Mouse (Mus musculus): ENCODE results near the gene Slc27a1. TPM values are rescaled to one million over a fixed set of nuclear protein-coding genes. Genes with fewer than 3 reads are reported as not detected.
"Not testable (repeated sequence)": the region's sequence is repeated elsewhere in the genome, so short reads cannot be mapped to it uniquely, and the experiment has no call there.

Slc27a1 gene
- 100 to 1,000 TPM; 162 to 202 TPM for total RNA-seq (2021)
- long read RNA-seq, experiment 1, transcript Slc27a1-205 (11 exons, 3,207 nt): minor isoform, 6 of 232 reads
- long read RNA-seq, experiment 1, transcript Slc27a1-201 (14 exons, 2,795 nt): minor isoform, 18 of 232 reads
- long read RNA-seq, experiment 1, transcript Slc27a1-207 (13 exons, 2,730 nt): major isoform, 36 of 232 reads
- long read RNA-seq, experiment 1, partial matches to known transcripts: 35 of 232 reads
- long read RNA-seq, experiment 1, other reads (novel, unspliced or antisense): 137 of 232 reads
- long read RNA-seq, experiment 2, transcript Slc27a1-201 (14 exons, 2,795 nt): minor isoform, 5 of 90 reads
- long read RNA-seq, experiment 2, transcript Slc27a1-207 (13 exons, 2,730 nt): major isoform, 18 of 90 reads
- long read RNA-seq, experiment 2, partial matches to known transcripts: 18 of 90 reads
- long read RNA-seq, experiment 2, other reads (novel, unspliced or antisense): 48 of 90 reads

DNA sequence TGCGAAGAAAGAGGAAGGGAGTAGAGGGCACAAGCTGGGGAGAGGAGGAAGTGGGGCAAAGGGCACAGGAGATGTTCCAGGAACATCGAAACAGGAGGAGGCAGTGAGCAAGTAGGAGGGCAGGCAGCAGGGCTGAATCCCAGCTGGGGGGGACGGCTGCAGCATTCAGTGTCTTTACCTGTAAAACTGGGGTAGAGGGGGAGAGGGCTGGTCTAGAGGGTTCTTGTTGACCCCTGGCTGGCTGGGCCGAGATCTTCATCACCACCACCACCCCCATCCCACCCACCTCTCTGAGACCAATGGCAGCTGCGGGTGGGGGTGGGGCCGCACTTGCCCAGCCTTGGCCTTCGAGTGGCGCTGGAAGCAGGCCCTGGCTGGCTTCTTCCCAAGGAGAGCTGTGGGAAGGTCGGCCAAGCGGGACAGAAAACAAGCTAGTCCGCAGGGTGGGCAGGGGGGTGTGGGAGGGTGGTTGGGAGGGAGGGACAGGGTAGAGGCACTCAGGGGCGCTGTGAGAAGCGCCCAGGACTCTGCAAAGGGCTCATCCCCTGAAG, at the start of gene Slc27a1:
Slc27a1 (plus strand) TSS at position 496 of the 551 bp plus-strand sequence.
- DNase-seq: peak; percentile 89 to 91

DNA sequence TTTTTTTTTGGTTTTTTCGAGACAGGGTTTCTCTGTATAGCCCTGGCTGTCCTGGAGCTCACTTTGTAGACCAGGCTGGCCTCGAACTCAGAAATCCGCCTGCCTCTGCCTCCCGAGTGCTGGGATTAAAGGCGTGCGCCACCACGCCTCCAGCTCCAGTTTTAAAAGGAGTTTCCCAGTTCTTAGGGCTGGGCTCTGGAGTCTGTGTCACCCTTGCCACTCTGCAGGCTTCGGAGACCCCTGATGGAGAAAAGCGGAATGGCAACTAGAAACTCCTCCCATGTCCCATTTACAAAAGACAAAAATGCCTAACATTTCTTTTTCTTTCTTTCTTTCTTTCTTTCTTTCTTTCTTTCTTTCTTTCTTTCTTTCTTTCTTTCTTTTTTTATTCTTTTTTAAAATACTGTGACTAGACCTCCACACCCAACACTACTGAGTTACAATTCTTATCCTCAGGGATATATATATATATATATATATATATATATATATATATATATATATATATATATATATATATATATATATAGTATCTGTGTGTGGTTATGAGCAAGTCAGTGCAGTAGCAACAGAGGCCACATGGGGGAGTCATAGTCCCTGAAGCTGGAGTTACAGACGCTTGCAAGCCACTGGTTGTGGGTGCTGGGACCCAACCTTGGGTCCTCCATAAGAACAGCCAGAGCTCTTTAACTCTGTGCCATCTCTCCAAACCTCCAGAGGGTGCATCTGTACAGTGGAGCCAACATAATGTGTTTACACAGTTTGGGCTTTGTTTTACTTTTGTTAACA, 49.5 kb upstream of the Slc27a1 start:
- peak; percentile 65 to 85 for DNase-seq

DNA sequence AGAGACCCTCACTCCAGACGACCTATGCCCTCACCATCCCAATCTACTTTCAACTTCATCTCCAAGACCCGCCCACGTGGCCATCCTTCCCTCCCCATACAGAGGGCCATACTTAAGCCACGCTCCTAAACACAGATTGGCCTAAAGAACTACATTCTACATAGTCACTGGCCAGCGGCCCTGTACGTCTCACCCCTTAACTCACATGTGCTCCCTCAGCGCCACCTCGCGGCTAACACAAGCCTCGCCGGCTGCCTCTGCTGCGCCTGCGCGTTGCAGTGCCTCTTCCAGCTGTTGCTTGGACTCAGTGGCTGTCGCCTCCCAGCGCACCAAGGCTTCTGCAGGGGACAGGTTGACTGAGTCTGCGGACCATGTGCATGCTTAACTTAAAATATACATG, 47.0 kb upstream of the Slc27a1 start:
- peak; percentile 95 to 99 for DNase-seq

- no peak for DNase-seq
Measured at GRCm38 (mm10) chr8:71525226-71526050, 43.2 kb upstream of the Slc27a1 start, which contains the start of gene Ccdc194. Gene Ccdc194, minus strand, starts transcription at chr8:71525711.

- DNase-seq: no peak
Measured at GRCm38 (mm10) chr8:71526272-71526671, 42.4 kb upstream of the Slc27a1 start.

DNA sequence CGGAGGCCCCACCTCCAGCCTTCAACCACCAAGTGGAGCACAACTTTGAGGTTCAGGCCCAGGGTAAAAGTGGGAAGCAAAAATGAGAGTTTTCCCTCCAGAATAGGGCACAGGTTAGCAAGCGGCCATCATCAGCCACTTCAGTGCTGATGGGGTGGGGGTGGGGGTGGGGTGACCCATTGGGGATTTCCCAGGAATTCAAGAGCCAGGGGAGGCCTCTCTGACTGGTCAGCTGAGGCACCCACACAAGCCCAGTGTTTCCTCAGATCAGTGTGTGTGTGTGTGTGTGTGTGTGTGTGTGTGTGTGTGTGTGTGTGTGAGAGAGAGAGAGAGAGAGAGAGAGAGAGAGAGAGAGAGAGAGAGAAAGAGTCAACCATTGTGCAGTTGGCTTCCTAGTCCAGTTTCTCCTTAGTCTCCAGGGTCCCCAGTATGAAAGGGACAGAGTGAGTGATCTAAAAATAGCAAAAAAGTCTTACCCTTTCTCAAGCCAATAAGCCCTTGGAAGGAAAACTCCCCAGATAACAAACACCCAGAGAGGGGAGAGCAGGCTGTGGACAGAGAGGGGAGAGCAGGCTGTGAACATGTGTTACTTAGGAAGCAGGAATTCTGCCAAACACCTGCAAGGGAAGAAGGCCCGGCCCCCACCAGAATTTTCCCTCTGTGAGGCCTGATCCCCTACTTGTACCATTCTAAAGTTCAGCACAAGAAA, 41.4 kb upstream of the Slc27a1 start:
- DNase-seq: peak in 1 of 2 experiments; percentile 33

- peak; percentile 59 to 73 for DNase-seq
Measured at GRCm38 (mm10) chr8:71528362-71529073, 40.2 kb upstream of the Slc27a1 start.

DNA sequence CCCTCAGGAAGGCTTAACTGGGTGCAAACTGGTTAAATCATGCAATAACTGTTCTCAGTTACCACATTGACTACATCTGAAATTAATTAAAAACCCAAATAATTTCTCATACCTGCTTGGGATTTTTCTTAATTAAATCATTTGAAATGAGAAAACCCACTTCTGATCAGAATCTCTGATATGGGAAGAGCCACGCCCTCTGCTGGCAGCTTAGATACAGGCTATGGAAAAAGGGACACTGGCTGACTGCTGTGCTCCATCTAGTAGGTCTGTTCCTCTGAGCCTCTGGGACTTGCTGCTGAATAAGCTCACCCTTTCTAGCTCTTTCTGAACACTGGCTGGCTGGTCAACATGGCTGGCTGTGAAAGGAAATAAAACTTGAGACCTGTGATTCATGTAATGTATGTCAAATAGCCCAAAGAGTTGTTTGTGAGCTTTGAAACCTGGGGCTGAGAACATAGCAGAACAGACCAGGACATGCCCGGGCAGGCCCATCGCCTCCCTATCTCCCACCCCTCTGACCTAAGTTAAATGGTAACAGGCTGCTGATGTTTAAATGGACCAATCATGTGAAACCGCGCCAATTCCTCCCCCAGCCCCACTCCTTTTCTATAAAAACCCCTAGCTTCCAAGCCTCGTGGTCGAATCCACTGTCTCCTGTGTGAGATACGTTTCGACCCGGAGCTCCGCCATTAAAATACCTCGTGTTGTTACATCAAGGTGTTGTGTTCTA, 37.8 kb upstream of the Slc27a1 start:
- not testable (repeated sequence) for DNase-seq

GRCm38 (mm10) chr8:71534263-71534810, 34.3 kb upstream of the Slc27a1 start:
- no peak for DNase-seq

DNA sequence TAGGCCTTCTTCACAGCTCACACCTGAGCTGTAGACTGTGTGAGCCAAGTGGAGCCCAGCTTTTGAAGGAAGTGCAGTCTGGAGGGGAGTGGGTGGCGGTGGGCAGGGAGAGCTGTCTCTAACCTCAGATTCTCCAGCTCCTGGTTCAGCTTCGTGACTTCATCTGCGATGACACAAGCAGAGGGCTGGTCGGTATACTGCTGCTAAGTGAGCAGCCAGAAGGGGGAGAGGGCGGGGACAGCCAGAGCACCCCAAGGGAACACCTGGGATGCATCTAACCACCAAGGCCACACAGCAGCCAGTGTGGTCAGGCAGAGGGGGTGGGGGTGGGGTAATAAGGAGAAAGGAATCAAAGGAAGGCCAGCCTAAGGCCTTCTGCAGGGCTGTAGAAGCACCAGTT, 33.0 kb upstream of the Slc27a1 start:
- DNase-seq: no peak

DNA sequence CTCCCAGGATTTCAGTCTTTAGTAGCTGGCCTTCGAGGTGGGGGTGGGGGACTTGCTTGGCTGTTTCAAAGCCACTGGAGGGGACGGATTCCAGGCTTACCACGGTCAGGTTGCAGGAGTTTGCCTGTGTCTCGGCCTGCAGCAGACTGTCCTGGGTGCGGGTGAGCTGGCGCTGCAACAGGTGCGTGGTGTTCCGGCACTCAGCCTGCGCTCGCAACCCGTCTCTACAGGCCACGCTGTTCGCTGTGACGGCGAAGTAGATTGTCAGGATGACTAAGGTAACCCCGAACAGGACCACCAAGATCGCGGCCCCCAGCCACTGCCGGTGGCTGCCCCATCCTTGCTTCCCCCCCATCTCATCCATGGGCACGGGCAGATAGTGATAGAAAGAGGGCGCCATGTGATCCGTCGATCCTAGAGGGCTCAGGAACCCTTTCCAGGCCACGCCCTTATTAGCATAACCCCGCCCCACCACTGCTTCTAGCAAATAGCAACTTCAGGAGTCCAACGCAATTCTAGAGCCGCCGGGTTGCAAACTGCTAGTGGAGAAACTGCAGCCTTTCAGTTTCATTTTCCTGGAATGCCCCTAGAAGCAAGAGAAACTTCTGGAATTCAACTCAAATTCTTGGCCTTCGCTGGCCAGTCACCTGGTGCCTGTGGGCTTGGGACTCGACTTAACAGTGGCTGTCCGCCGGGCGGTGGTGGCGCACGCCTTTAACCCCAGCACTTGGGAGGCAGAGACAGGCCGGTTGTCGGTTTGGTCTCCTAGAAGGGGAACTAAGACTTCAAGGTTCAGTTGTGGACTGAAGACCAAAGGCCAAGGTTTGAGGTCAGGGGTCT, 31.4 kb upstream of the Slc27a1 start, which contains the start of gene Bst2:
Bst2 (minus strand) TSS at position 429 of the 840 bp plus-strand sequence.
- DNase-seq: peak; percentile 94 to 96

DNA sequence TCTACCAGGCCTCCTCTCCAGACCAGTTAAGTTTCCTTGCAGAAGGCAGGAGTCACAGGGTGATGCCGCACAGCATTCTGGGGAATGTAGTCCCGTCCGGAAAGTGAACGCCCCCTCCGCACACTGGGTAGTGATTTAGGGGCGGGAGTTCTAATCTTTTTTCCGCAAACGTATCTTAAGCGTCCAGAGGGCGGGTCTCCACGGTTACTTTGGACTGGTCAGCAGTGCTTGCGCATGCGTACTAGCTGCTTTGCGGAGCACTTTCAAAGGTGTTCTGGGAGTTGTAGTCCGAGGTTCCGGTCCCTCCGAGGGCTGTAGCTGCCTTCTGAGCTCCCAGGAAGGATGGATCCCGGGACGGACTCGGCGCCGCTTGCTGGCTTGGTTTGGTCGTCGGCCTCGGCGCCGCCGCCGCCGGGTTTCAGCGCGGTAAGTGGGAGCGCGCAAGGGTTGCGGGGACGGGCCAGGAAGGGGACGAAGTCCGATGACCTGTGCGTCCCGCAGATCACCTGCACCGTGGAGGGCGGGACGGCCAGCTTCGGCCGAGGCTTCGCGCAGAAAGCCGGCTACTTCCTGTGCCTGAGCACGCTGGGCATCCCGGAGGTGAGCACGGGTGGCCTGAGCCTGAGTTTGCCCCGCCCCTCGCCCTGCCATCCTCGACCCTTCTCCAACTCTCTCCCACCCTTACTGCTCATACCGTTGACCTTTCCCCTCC, 25.9 kb upstream of the Slc27a1 start, which contains the start of gene Mvb12a:
Mvb12a (plus strand) TSS at position 291 of the 712 bp plus-strand sequence.
- DNase-seq: peak; percentile 98 to 99

DNA sequence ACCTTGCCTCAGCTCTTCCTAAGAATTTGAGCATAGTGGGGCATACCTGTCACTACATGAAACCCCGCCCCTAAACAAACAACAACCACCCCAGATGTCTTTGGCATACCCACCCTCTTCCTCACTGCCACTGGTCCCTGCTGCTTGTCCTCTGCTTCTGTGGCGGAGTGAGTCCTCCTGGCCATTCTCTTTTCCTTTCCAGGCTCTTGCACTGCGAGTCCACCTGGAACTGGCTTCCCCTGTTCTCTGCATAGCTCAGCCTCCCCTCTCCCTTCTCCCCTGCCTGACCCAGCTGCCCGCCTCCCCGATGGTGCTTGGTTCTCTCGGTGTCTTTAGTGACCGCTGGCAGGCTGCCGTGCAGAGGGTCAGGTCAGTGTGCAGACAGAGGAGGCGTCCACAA, 24.9 kb upstream of the Slc27a1 start:
- DNase-seq: no peak

- no peak for DNase-seq
Measured at GRCm38 (mm10) chr8:71545053-71545452, 23.6 kb upstream of the Slc27a1 start.

- no peak for DNase-seq
Measured at GRCm38 (mm10) chr8:71547590-71547989, 21.1 kb upstream of the Slc27a1 start.

GRCm38 (mm10) chr8:71550754-71551153, 17.9 kb upstream of the Slc27a1 start:
- DNase-seq: no peak

GRCm38 (mm10) chr8:71552770-71553169, 15.9 kb upstream of the Slc27a1 start:
- DNase-seq: no peak

DNA sequence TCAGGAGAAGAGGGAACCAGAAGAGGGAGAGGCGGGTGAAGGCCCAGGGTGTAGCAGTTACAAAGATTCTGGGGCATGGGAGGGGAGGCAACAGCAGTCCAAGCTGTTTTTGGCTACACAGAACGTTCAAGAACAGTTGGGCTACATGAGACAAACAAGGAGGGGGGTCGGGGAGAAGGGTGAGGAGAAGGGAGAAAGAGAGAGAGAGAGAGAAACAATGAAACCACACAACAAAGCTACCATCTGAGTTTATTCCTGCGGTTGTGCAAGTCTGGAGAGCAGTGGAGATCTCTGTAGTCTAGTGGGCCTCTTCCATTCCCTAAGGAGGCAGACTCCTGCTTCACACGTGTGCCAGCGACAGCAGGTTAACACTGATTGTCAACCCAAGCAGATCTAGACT, 14.7 kb upstream of the Slc27a1 start:
- no peak for DNase-seq

Measured in heart, adult 18-20 months (tissue).